Mouse (Mus musculus) liver, embryonic 13.5 days (tissue): ENCODE data around the gene Gadd45gip1. TPM values are rescaled to one million over a fixed set of nuclear protein-coding genes. Genes with fewer than 3 reads are reported as not detected.
A peak's percentile ranks its signal among the peaks of the same experiment; 100 is the strongest.

Source experiments
- ATAC-seq: fragments of 200-750 bp; cut with Nextera tagmentation; 2 replicates; pipeline ENCODE4 v1.8.0; 2017; ENCODE audit warnings: low read depth, mild to moderate bottlenecking, moderate number of reproducible peaks, moderate library complexity
- DNase-seq: peaks from one replicate; pipeline ENCODE4 v3.0.0; 2022
- H3K27ac ChIP-seq: fragments of 300-500 bp; sonication (generic); 2 replicates; pipeline ENCODE4 v1.5.1; 2015; ENCODE audit warnings: moderate library complexity, mild to moderate bottlenecking, inconsistent platforms
- H3K27me3 ChIP-seq: fragments of 300-500 bp; sonication (generic); 2 replicates; pipeline ENCODE4 v1.6.1; 2015; ENCODE audit warnings: mild to moderate bottlenecking, inconsistent platforms
- H3K36me3 ChIP-seq: fragments of 300-500 bp; sonication (generic); 2 replicates; pipeline ENCODE4 v1.6.1; 2015; ENCODE audit warnings: mild to moderate bottlenecking, inconsistent platforms
- H3K4me1 ChIP-seq: fragments of 300-500 bp; sonication (generic); replicated peaks from 2 replicates; pipeline ENCODE4 v1.6.1; 2015; ENCODE audit warnings: inconsistent platforms
- H3K4me2 ChIP-seq: fragments of 300-500 bp; sonication (generic); 2 replicates; pipeline ENCODE4 v1.6.1; 2015; ENCODE audit warnings: inconsistent platforms, mild to moderate bottlenecking, moderate library complexity
- H3K4me3 ChIP-seq: fragments of 300-500 bp; sonication (generic); replicated peaks from 2 replicates; pipeline ENCODE4 v1.5.1; 2015; ENCODE audit warnings: mild to moderate bottlenecking, inconsistent platforms
- H3K9ac ChIP-seq: fragments of 300-500 bp; sonication (generic); 2 replicates; pipeline ENCODE4 v1.6.1; 2015; ENCODE audit warnings: mild to moderate bottlenecking, inconsistent platforms
- H3K9me3 ChIP-seq: fragments of 300-500 bp; sonication (generic); replicated peaks from 2 replicates; pipeline ENCODE4 v1.6.1; 2016; ENCODE audit warnings: inconsistent platforms
- WGBS: fragments of 180-500 bp; shearing (Covaris S2); methylation state at CpG from one replicate; pipeline ENCODE4 v1.1.7; 2015; ENCODE audit not compliant: insufficient replicate concordance; 5-methylcytosine and 5-hydroxymethylcytosine counted together
- polyA plus RNA-seq: library from polyadenylated mRNA; unstranded; fragments of >200 nt; fragmentation: Nextera tagmentation; extraction: Ambion mirVana; gene quantifications from 2 replicates; pipeline ENCODE4 v1.2.1, GENCODE M21; 2015

The Gadd45gip1 gene
- 60.6 and 63.2 TPM in 2 replicates for polyA plus RNA-seq

GRCm38 (mm10) chr8:84831490-84831889 lies at the start of gene Gadd45gip1:
Gadd45gip1 (plus strand) TSS chr8:84831522.
- no peak; the same call in 1 of the 2 replicates for ATAC-seq
- no peaks in the 10 kb centered on the region for H3K9me3 ChIP-seq
- no peaks in the 10 kb centered on the region for H3K27me3 ChIP-seq
- peak; percentile 77 for DNase-seq
- H3K4me2 ChIP-seq: peak within 1 kb of the TSS; percentile 77
- H3K4me1 ChIP-seq: peaks cover 72% of the 10 kb centered on the region
- H3K36me3 ChIP-seq: peaks cover 39% of the 10 kb centered on the region
- 26% methylated on average over 11 of the region's 11 CpGs for WGBS
- peak within 1 kb of the TSS; percentile 98 for H3K27ac ChIP-seq
- H3K9ac ChIP-seq: peak within 1 kb of the TSS; percentile 96
- H3K4me3 ChIP-seq: peak within 1 kb of the TSS; percentile 97

- WGBS: 15% methylated on average over 5 of the region's 5 CpGs
- no peak for ATAC-seq
- no peak overlapping the region for H3K9ac ChIP-seq
Observed at GRCm38 (mm10) chr8:84781686-84782505, 49.4 kb upstream of the Gadd45gip1 start.

GRCm38 (mm10) chr8:84782680-84783079 lies 48.6 kb upstream of the Gadd45gip1 start:
- ATAC-seq (no peak), DNase-seq (no peak)
- no peaks in the 10 kb centered on the region for H3K9me3 ChIP-seq
- WGBS: 15% methylated on average over 10 of the region's 10 CpGs
- peaks cover 100% of the 10 kb centered on the region for H3K27me3 ChIP-seq
- H3K4me1 ChIP-seq: peaks cover 10% of the 10 kb centered on the region
- no peak overlapping the region for H3K9ac ChIP-seq
- H3K36me3 ChIP-seq: no peaks in the 10 kb centered on the region
- no peak overlapping the region for H3K4me2 ChIP-seq
- H3K27ac ChIP-seq: no peak overlapping the region
- H3K4me3 ChIP-seq: no peak overlapping the region

More at GRCm38 (mm10) chr8:84781686-84782505, 49.4 kb upstream of the Gadd45gip1 start:
- Histone ChIP-seq H3K27me3 (peaks cover 100% of the 10 kb centered on the region), H3K4me1 (peaks cover 10% of the 10 kb centered on the region), H3K4me2 (no peak overlapping the region), H3K27ac (no peak overlapping the region), H3K36me3 (no peaks in the 10 kb centered on the region), H3K9me3 (no peaks in the 10 kb centered on the region), H3K4me3 (no peak overlapping the region)
- no peak for DNase-seq

GRCm38 (mm10) chr8:84783198-84783918 lies 48.0 kb upstream of the Gadd45gip1 start:
- ATAC-seq: no peak
- Histone ChIP-seq H3K9ac (no peak overlapping the region), H3K36me3 (no peaks in the 10 kb centered on the region), H3K4me1 (peaks cover 10% of the 10 kb centered on the region), H3K27me3 (peaks cover 100% of the 10 kb centered on the region), H3K4me2 (no peak overlapping the region), H3K27ac (no peak overlapping the region), H3K4me3 (no peak overlapping the region), H3K9me3 (no peaks in the 10 kb centered on the region)
- DNase-seq: no peak
- WGBS: 5% methylated on average over 11 of the region's 11 CpGs

- H3K4me3 ChIP-seq: no peak overlapping the region
- no peaks in the 10 kb centered on the region for H3K36me3 ChIP-seq
- DNase-seq (no peak), ATAC-seq (no peak)
- no peak overlapping the region for H3K9ac ChIP-seq
- peaks cover 10% of the 10 kb centered on the region for H3K4me1 ChIP-seq
- no peak overlapping the region for H3K27ac ChIP-seq
- peaks cover 100% of the 10 kb centered on the region for H3K27me3 ChIP-seq
- 2% methylated on average over 33 of the region's 33 CpGs for WGBS
- no peak overlapping the region for H3K4me2 ChIP-seq
- no peaks in the 10 kb centered on the region for H3K9me3 ChIP-seq
Observed at GRCm38 (mm10) chr8:84783919-84784581, 47.3 kb upstream of the Gadd45gip1 start.

- 2% methylated on average over 48 of the region's 48 CpGs for WGBS
- DNase-seq (no peak), ATAC-seq (no peak)
- H3K9ac ChIP-seq: no peak overlapping the region
- H3K36me3 ChIP-seq: no peaks in the 10 kb centered on the region
- no peak overlapping the region for H3K4me3 ChIP-seq
- no peak overlapping the region for H3K4me2 ChIP-seq
- H3K27me3 ChIP-seq: peaks cover 100% of the 10 kb centered on the region
- peaks cover 8% of the 10 kb centered on the region for H3K4me1 ChIP-seq
- no peaks in the 10 kb centered on the region for H3K9me3 ChIP-seq
- no peak overlapping the region for H3K27ac ChIP-seq
Observed at GRCm38 (mm10) chr8:84784681-84785505, 46.4 kb upstream of the Gadd45gip1 start.

GRCm38 (mm10) chr8:84785506-84785755 lies 45.9 kb upstream of the Gadd45gip1 start:
- no peaks in the 10 kb centered on the region for H3K9me3 ChIP-seq
- no peak for DNase-seq
- peaks cover 5% of the 10 kb centered on the region for H3K4me1 ChIP-seq
- H3K36me3 ChIP-seq: no peaks in the 10 kb centered on the region
- no peak overlapping the region for H3K4me2 ChIP-seq
- 5% methylated on average over 11 of the region's 11 CpGs for WGBS
- H3K9ac ChIP-seq: no peak overlapping the region
- peaks cover 100% of the 10 kb centered on the region for H3K27me3 ChIP-seq
- ATAC-seq: no peak
- no peak overlapping the region for H3K4me3 ChIP-seq
- no peak overlapping the region for H3K27ac ChIP-seq

GRCm38 (mm10) chr8:84785756-84786677 lies 45.3 kb upstream of the Gadd45gip1 start:
- Histone ChIP-seq H3K9ac (no peak overlapping the region), H3K27me3 (peaks cover 100% of the 10 kb centered on the region), H3K4me3 (no peak overlapping the region), H3K4me2 (no peak overlapping the region), H3K36me3 (no peaks in the 10 kb centered on the region), H3K27ac (no peak overlapping the region), H3K4me1 (peaks cover 10% of the 10 kb centered on the region), H3K9me3 (no peaks in the 10 kb centered on the region)
- DNase-seq: no peak
- WGBS: 6% methylated on average over 38 of the region's 38 CpGs
- ATAC-seq: no peak

GRCm38 (mm10) chr8:84786801-84787467 lies 44.4 kb upstream of the Gadd45gip1 start:
- DNase-seq (no peak), ATAC-seq (no peak)
- Histone ChIP-seq H3K4me2 (no peak overlapping the region), H3K4me1 (peaks cover 10% of the 10 kb centered on the region), H3K36me3 (no peaks in the 10 kb centered on the region), H3K4me3 (no peak overlapping the region), H3K9ac (no peak overlapping the region), H3K9me3 (no peaks in the 10 kb centered on the region), H3K27me3 (peaks cover 97% of the 10 kb centered on the region), H3K27ac (no peak overlapping the region)
- WGBS: 12% methylated on average over 11 of the region's 11 CpGs
